Mouse (Mus musculus) stomach, embryonic 14.5 days (tissue): Measurements from ENCODE around the gene Gm43738. TPM values are rescaled to one million over a fixed set of nuclear protein-coding genes. Genes with fewer than 3 reads are reported as not detected.

Experiments used
- ATAC-seq: fragments of 200-750 bp; cut with Nextera tagmentation; 2 replicates; pipeline ENCODE4 v1.8.0; 2017; ENCODE audit warnings: low read depth, moderate TSS enrichment; ENCODE audit not compliant: insufficient number of reproducible peaks, insufficient read depth, low FRiP score
- H3K27ac ChIP-seq: fragments of 300-500 bp; sonication (generic); 2 replicates; pipeline ENCODE4 v1.5.1; 2014; ENCODE audit warnings: mild to moderate bottlenecking, low read length, moderate library complexity, mixed read lengths
- H3K27me3 ChIP-seq: fragments of 300-500 bp; sonication (generic); 2 replicates; pipeline ENCODE4 v1.6.1; 2014; ENCODE audit warnings: low read length, control low read depth, mixed read lengths; ENCODE audit not compliant: control insufficient read depth, insufficient read depth
- H3K36me3 ChIP-seq: fragments of 300-500 bp; sonication (generic); 2 replicates; pipeline ENCODE4 v1.6.1; 2014; ENCODE audit warnings: mild to moderate bottlenecking, control low read depth, low read length, moderate library complexity, mixed read lengths; ENCODE audit not compliant: control insufficient read depth, insufficient read depth
- H3K4me1 ChIP-seq: fragments of 300-500 bp; sonication (generic); 2 replicates; pipeline ENCODE4 v1.6.1; 2014; ENCODE audit warnings: low read length, control low read depth, mixed read lengths; ENCODE audit not compliant: control insufficient read depth, insufficient read depth
- H3K4me2 ChIP-seq: fragments of 300-500 bp; sonication (generic); replicated peaks from 2 replicates; pipeline ENCODE4 v1.6.1; 2014; ENCODE audit warnings: low read depth, low read length, control low read depth
- H3K4me3 ChIP-seq: fragments of 300-500 bp; sonication (generic); 2 replicates; pipeline ENCODE4 v1.5.1; 2014; ENCODE audit warnings: low read depth, low read length, control low read depth
- H3K9ac ChIP-seq: fragments of 300-500 bp; sonication (generic); replicated peaks from 2 replicates; pipeline ENCODE4 v1.6.1; 2014; ENCODE audit warnings: low read depth, mild to moderate bottlenecking, control low read depth, low read length, moderate library complexity, mixed read lengths
- H3K9me3 ChIP-seq: fragments of 300-500 bp; sonication (generic); 2 replicates; pipeline ENCODE4 v1.6.1; 2016; ENCODE audit warnings: low read depth, low read length, control low read depth; ENCODE audit not compliant: control insufficient read depth
- WGBS: fragments of 180-500 bp; shearing (Covaris S2); extraction: QIAGEN DNeasy Blood & Tissue Kit; methylation state at CpG from one replicate; pipeline ENCODE4 v1.1.7; 2014; 5-methylcytosine and 5-hydroxymethylcytosine counted together
- polyA plus RNA-seq: library from polyadenylated mRNA; unstranded; fragments of >200 nt; fragmentation: Nextera tagmentation; extraction: Ambion mirVana; gene quantifications from 2 replicates; pipeline ENCODE4 v1.2.1, GENCODE M21; 2014

The Gm43738 gene
- polyA plus RNA-seq, 1 experiment from 2014 or later: not detected

DNA sequence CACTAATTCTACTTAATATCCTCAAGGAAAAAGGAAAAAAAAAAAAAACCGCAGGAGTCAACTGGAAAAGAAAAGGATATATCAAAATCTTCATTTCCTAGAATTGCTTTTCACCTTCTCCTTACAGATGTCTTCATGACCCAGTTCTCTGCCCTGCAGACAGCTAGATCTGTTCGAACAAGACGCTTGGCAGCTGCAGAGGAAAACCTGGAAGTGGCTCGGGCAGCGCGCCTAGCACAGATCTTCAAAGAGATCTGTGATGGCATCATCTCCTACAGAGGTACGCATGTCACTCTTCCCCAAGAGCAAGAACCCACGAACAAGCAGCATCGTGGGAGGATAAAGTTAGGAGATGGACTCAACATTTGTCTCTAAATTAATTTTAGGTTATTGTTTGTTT is 42.5 kb downstream of the Gm43738 start:
- Histone ChIP-seq H3K27me3 (no peaks in the 10 kb centered on the region), H3K4me2 (no peak overlapping the region)

GRCm38 (mm10) chr3:89043359-89043758 is 57.5 kb downstream of the Gm43738 start:
- Histone ChIP-seq H3K27me3 (no peaks in the 10 kb centered on the region), H3K4me2 (no peak overlapping the region), H3K4me1 (no peaks in the 10 kb centered on the region), H3K9me3 (no peaks in the 10 kb centered on the region), H3K27ac (no peak overlapping the region), H3K9ac (no peak overlapping the region), H3K36me3 (peaks cover 61% of the 10 kb centered on the region), H3K4me3 (no peak overlapping the region)
- no peak for ATAC-seq
- 97% methylated on average over 4 of the region's 4 CpGs for WGBS

More for the DNA sequence above, 42.5 kb downstream of the Gm43738 start:
- Histone ChIP-seq H3K4me3 (no peak overlapping the region), H3K4me1 (no peaks in the 10 kb centered on the region), H3K9me3 (no peaks in the 10 kb centered on the region), H3K9ac (no peak overlapping the region), H3K36me3 (peaks cover 71% of the 10 kb centered on the region), H3K27ac (no peak overlapping the region)
- ATAC-seq: no peak
- 95% methylated on average over 9 of the region's 9 CpGs for WGBS

Other genes with a start within 250 kb of the Gm43738 start
- gene Msto1, start 187.1 kb downstream of the Gm43738 start, polyA plus RNA-seq: 40.5 and 43.5 TPM in 2 replicates
- gene Ash1l, start 150.5 kb downstream of the Gm43738 start, polyA plus RNA-seq: 30.8 and 31.4 TPM in 2 replicates
- 137 and 149 TPM in 2 replicates for gene Dap3, start 149.9 kb downstream of the Gm43738 start, polyA plus RNA-seq
- gene Rusc1, start 7.8 kb downstream of the Gm43738 start, polyA plus RNA-seq: 19.2 and 19.5 TPM in 2 replicates
- gene Fdps, start 860 bp upstream of the Gm43738 start, polyA plus RNA-seq: 247 and 278 TPM in 2 replicates
- 2.8 and 3.3 TPM in 2 replicates for gene Pklr, start 35.0 kb upstream of the Gm43738 start, polyA plus RNA-seq
- 1.4 and 1.9 TPM in 2 replicates for gene Hcn3, start 59.1 kb upstream of the Gm43738 start, polyA plus RNA-seq
- 32.7 and 35.1 TPM in 2 replicates for gene Clk2, start 63.7 kb upstream of the Gm43738 start, polyA plus RNA-seq
- gene Scamp3, start 76.4 kb upstream of the Gm43738 start, polyA plus RNA-seq: 92.9 and 95.1 TPM in 2 replicates
- 28.3 and 28.7 TPM in 2 replicates for gene Fam189b, start 82.0 kb upstream of the Gm43738 start, polyA plus RNA-seq
- 37.0 and 37.4 TPM in 2 replicates for gene Gba, start 101.8 kb upstream of the Gm43738 start, polyA plus RNA-seq
- 24.2 and 26.4 TPM in 2 replicates for gene Thbs3, start 114.1 kb upstream of the Gm43738 start, polyA plus RNA-seq
- gene Mtx1, start 126.0 kb upstream of the Gm43738 start, polyA plus RNA-seq: 182 and 196 TPM in 2 replicates
- gene Muc1, start 128.0 kb upstream of the Gm43738 start, polyA plus RNA-seq: 56.3 and 58.2 TPM in 2 replicates
- gene Krtcap2, start 144.9 kb upstream of the Gm43738 start, polyA plus RNA-seq: 297 and 314 TPM in 2 replicates
- 4.9 and 5.1 TPM in 2 replicates for gene Trim46, start 145.2 kb upstream of the Gm43738 start, polyA plus RNA-seq
- gene Dpm3, start 158.3 kb upstream of the Gm43738 start, polyA plus RNA-seq: 144 and 186 TPM in 2 replicates
- gene Slc50a1, start 169.5 kb upstream of the Gm43738 start, polyA plus RNA-seq: 86.5 TPM in 2 replicates
- 39.3 and 45.0 TPM in 2 replicates for gene Efna1, start 180.0 kb upstream of the Gm43738 start, polyA plus RNA-seq
- gene Efna3, start 221.9 kb upstream of the Gm43738 start, polyA plus RNA-seq: 10.9 and 11.6 TPM in 2 replicates
- gene Efna4, start 236.9 kb upstream of the Gm43738 start, polyA plus RNA-seq: 24.0 and 25.3 TPM in 2 replicates
- gene Adam15, start 248.9 kb upstream of the Gm43738 start, polyA plus RNA-seq: 27.9 and 28.5 TPM in 2 replicates